Mouse (Mus musculus) layer of hippocampus, postnatal 10 days (tissue): ENCODE results near the gene Ap2a2. TPM values are rescaled to one million over a fixed set of nuclear protein-coding genes. Genes with fewer than 3 reads are reported as not detected.
"Not testable (repeated sequence)": the region's sequence is repeated elsewhere in the genome, so short reads cannot be mapped to it uniquely, and the experiment has no call there.

Experiments used
- DNase-seq, 2 experiments: peaks; one replicate each; pipeline ENCODE4 v3.0.0; 2021; ENCODE audit warnings: low spot score in 2 of 2
- total RNA-seq, 2 experiments: library from RNA; stranded (reverse); gene quantifications; 2 replicates each; pipeline ENCODE4 v1.2.3; 2021

Ap2a2 gene
- total RNA-seq, 2 experiments from 2014 or later = 271 to 272 TPM

- no peak for DNase-seq
Measured at GRCm38 (mm10) chr7:141559726-141560325, 2.1 kb upstream of the Ap2a2 start.

- DNase-seq = no peak
Measured at GRCm38 (mm10) chr7:141560471-141560870, 1.5 kb upstream of the Ap2a2 start.

- no peak for DNase-seq
Measured at GRCm38 (mm10) chr7:141562421-141562851, 463 bp downstream of the Ap2a2 start.

- DNase-seq = peak; percentile 44 to 66
Measured at GRCm38 (mm10) chr7:141562852-141563427, 967 bp downstream of the Ap2a2 start.

- DNase-seq = no peak
Measured at GRCm38 (mm10) chr7:141564561-141564960, 2.6 kb downstream of the Ap2a2 start.

GRCm38 (mm10) chr7:141566587-141566986 lies 4.6 kb downstream of the Ap2a2 start:
- DNase-seq = no peak

- DNase-seq = no peak
Measured at GRCm38 (mm10) chr7:141569283-141569803, 7.4 kb downstream of the Ap2a2 start.

- DNase-seq = no peak
Measured at GRCm38 (mm10) chr7:141569916-141570315, 7.9 kb downstream of the Ap2a2 start.

- no peak for DNase-seq
Measured at GRCm38 (mm10) chr7:141570625-141571295, 8.8 kb downstream of the Ap2a2 start.

- no peak for DNase-seq
Measured at GRCm38 (mm10) chr7:141574041-141574440, 12.1 kb downstream of the Ap2a2 start.

GRCm38 (mm10) chr7:141575481-141575880 lies 13.5 kb downstream of the Ap2a2 start:
- DNase-seq = no peak

- DNase-seq = no peak
Measured at GRCm38 (mm10) chr7:141577801-141578200, 15.8 kb downstream of the Ap2a2 start.

- DNase-seq = no peak
Measured at GRCm38 (mm10) chr7:141578511-141578910, 16.5 kb downstream of the Ap2a2 start.

- DNase-seq = no peak
Measured at GRCm38 (mm10) chr7:141578943-141579342, 17.0 kb downstream of the Ap2a2 start.

GRCm38 (mm10) chr7:141581323-141581722 lies 19.4 kb downstream of the Ap2a2 start:
- no peak for DNase-seq

- DNase-seq = no peak
Measured at GRCm38 (mm10) chr7:141584048-141584841, 22.3 kb downstream of the Ap2a2 start.

GRCm38 (mm10) chr7:141585288-141585687 lies 23.3 kb downstream of the Ap2a2 start:
- DNase-seq = no peak

GRCm38 (mm10) chr7:141585881-141586280 lies 23.9 kb downstream of the Ap2a2 start:
- no peak for DNase-seq

- no peak for DNase-seq
Measured at GRCm38 (mm10) chr7:141588890-141589289, 26.9 kb downstream of the Ap2a2 start.

- not testable (repeated sequence) for DNase-seq
Measured at GRCm38 (mm10) chr7:141590249-141590648, 28.3 kb downstream of the Ap2a2 start.

GRCm38 (mm10) chr7:141590959-141591358 lies 29.0 kb downstream of the Ap2a2 start:
- DNase-seq = no peak
